Mouse (Mus musculus) brown adipose tissue, adult 24 weeks (tissue): ENCODE results near the gene 1110059E24Rik. TPM values are rescaled to one million over a fixed set of nuclear protein-coding genes. Genes with fewer than 3 reads are reported as not detected.

Experiments used
- H3K27ac ChIP-seq: fragments of 200-500 bp; replicated peaks from 2 replicates; pipeline ENCODE4 v1.5.1; 2012; ENCODE audit warnings: low read depth, mild to moderate bottlenecking, low read length
- H3K4me1 ChIP-seq: fragments of 200-500 bp; 2 replicates; pipeline ENCODE4 v1.6.1; 2012; ENCODE audit warnings: low read length, mixed read lengths; ENCODE audit not compliant: control insufficient read depth, insufficient read depth, insufficient read length
- H3K4me3 ChIP-seq: fragments of 200-500 bp; 2 replicates; pipeline ENCODE4 v1.5.1; 2012; ENCODE audit warnings: low read depth, mild to moderate bottlenecking, low read length, moderate library complexity; ENCODE audit not compliant: insufficient read depth
- polyA plus RNA-seq: library from polyadenylated mRNA; stranded (reverse); fragments of >200 nt; gene quantifications from 2 replicates; pipeline ENCODE4 v1.2.4, GENCODE M21; 2012; ENCODE audit not compliant: missing spikeins, insufficient read depth, insufficient read length

1110059E24Rik gene
- polyA plus RNA-seq, 1 experiment: 22.8 TPM

DNA sequence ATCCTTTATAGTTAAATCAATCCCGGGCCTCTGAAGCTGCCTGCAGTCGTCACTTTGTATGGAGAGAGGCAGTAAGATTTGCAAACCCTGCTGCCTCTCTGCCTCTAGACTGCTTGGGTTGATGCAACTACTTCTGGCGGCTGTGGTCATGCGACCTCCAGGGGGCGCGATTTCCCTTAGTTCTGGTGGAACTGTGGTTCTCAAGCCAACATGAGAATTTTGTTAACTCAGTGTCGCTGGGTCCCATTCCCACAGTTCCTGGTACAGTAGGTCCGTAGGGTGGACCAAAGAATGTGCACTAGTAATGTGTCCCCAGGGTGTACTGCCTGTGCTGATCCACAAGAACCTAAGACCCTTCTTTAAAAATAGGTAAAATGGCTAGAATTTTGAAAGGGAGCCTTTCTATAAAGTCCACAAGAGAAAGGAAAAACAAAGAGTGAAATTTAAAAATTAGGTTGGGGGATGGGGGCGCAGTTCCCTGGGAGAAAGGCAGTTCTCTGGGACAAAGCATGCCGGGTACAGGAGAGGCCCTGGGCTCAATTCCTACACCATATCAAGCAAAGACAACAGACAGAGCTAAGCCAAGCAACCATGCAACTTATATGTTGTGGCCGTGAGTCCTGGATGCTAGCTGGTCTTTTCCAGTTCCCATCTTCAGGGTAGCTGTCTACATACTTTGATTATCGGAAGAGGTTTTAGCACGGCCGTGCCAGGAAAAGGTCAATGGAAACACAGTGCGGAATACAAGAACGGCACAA, 81.4 kb downstream of the 1110059E24Rik start:
- Histone ChIP-seq H3K27ac (no peak overlapping the region), H3K4me3 (no peak overlapping the region), H3K4me1 (no peaks in the 10 kb centered on the region)

DNA sequence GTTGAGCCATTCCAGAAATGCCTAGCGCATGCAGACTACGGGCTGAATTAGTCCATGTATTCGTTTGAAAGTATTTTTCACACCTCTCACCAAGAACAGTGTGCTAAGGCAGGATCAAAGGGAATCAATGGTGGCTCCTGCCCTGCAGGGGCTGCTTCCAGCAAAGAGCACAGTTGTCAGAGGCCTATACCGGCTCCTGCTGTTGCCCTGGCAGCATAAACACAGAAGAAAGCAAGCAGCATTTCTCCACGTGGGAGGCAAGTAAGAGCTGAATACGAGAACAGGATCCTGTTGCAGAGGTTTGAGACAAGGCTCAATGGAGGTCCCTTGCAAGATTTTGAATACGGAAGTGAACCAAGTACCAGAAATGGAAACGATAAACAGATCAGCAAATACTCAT, 82.0 kb downstream of the 1110059E24Rik start:
- Histone ChIP-seq H3K27ac (no peak overlapping the region), H3K4me1 (no peaks in the 10 kb centered on the region), H3K4me3 (no peak overlapping the region)

DNA sequence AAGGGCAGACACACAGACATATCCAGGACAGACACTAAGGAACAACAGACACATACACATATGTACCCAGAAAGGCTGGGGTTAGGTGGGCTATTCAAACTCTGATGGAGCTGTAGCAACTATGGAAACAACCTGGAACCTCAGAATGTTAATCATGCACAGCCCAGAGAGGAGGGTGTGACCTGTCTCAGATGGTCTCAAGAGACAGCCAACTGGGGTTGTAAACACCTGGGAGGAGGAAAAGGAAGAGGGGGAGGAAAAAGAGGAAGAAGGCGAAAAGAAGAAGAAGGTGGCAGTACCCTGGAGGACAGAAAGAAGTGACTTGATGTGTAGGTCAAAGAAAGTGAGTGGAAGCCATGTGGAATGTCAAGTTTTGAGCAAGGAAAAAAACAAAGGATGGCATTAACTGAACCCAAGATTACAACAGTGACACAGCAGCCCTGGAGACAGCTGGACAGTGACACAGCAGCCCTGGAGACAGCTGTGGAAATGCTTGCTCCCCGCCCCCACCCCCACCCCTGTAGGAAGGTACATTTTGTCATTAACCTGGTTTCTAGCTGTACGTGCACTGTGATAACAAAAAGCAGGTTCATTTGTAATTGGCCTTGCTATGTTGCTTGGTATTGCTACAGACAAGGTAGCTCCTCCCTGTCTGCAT, 84.1 kb downstream of the 1110059E24Rik start:
- Histone ChIP-seq H3K27ac (no peak overlapping the region), H3K4me1 (no peaks in the 10 kb centered on the region), H3K4me3 (no peak overlapping the region)

DNA sequence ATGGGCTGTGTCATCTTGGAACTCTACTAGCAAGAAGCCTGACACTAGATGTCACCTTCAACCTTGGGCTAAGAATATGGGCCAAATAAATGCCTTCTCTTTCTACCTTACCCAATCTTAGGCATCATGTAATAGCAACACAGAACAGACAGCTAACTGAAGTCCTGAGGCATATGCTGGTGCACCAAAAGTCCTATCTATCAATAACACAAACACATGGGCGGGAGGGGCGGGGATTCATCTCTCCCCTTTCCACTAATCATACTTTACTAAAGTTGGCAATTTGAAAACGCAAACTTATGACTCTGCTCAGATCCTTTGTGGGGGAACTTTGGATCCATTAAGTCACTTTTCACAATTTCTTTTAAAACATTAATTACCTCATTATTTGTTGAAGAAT, 84.8 kb downstream of the 1110059E24Rik start:
- Histone ChIP-seq H3K4me1 (no peaks in the 10 kb centered on the region), H3K27ac (no peak overlapping the region)

DNA sequence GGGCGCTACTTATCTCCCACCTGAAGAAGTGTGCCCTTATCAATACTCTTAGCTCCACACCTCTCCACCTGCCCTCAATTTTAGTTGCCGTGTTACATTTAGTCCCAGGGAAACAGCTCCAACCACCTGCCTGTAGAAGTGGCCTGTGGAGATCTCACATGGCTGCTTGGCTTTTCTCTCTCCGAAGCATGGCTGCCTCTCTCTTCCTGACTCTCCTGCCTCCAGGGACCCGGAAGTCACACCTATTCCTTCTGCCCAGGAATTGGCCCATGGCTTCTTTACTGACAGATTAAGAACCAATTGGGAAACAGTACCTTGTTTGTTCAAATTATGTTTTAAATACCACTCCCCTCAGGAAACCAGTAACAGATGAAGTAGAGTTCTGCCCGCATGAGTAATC, 86.3 kb downstream of the 1110059E24Rik start:
- H3K4me1 ChIP-seq: peaks cover 4% of the 10 kb centered on the region; the same call in 1 of the 2 replicates
- no peak overlapping the region for H3K4me3 ChIP-seq
- H3K27ac ChIP-seq: no peak overlapping the region

More for the DNA sequence above, 84.8 kb downstream of the 1110059E24Rik start:
- H3K4me3 ChIP-seq: no peak overlapping the region

DNA sequence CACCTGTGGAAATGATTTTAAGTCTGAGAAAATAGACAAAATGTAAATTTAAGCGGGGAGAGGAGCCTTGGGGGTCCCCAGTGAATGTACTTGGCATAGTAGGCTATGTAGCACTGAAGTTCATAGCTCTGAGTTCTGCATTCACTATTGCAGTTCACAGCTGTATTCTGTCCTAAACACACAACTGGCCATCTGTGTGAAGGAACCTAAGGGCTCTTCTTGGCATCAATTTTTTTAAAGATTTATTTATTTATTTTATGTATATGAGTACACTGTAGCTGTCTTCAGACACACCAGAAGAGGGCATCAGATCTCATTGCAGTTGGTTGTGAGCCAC, 88.3 kb downstream of the 1110059E24Rik start:
- Histone ChIP-seq H3K4me3 (no peak overlapping the region), H3K27ac (no peak overlapping the region), H3K4me1 (peaks cover 4% of the 10 kb centered on the region; the same call in 1 of the 2 replicates)

DNA sequence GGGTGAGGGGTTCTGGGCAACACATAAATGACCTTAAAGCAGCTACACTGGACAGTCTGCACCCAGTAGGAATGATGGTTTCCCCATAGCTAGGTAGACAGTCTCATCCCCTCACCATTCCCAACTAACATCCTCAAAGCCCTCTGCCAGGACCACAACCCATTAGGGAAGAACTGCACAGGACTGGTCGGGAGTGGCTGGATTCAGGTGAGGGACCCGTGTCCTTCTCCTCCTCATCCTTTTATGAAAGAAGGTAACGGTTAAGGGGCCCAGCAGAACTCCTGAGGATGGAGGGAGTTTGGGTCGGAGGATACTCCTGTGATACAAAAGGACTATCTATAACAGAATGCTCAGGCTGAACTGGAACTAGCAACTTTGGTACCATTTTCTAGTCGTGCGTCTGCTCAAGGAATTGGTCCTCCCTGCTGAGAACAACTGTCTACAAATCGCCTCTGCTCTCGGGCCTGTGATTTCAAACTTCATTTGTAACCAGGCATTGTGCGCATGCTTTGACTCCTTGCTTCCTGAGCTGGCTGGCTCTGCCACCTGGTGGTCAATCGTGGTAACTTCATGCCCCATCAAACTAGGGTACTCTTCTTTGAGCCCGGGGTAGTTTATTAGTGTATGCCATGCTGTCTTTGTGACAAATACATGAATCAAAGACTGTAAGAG, 88.9 kb downstream of the 1110059E24Rik start:
- no peak overlapping the region for H3K27ac ChIP-seq
- peaks cover 4% of the 10 kb centered on the region; the same call in 1 of the 2 replicates for H3K4me1 ChIP-seq
- no peak overlapping the region for H3K4me3 ChIP-seq

DNA sequence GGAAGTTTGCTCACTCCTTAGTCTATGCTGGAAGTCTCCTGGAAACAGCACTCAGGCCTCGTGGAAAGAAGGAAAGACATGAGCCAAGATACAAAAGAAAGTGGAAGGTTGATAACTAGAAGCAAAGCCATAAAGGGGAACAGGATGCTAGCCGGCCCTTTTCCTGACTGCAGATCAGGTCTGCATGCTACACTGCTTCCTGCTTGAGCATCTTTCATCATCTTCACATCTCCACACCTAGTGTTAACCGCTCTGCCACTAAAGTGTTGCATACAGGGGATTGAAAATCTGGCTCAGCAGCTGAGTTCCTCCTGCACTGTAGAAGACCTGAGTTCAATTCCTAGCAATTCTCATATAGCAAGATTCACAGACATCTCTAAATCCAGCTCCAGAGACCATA, 89.8 kb downstream of the 1110059E24Rik start:
- Histone ChIP-seq H3K27ac (no peak overlapping the region), H3K4me1 (peaks cover 4% of the 10 kb centered on the region; the same call in 1 of the 2 replicates), H3K4me3 (no peak overlapping the region)

DNA sequence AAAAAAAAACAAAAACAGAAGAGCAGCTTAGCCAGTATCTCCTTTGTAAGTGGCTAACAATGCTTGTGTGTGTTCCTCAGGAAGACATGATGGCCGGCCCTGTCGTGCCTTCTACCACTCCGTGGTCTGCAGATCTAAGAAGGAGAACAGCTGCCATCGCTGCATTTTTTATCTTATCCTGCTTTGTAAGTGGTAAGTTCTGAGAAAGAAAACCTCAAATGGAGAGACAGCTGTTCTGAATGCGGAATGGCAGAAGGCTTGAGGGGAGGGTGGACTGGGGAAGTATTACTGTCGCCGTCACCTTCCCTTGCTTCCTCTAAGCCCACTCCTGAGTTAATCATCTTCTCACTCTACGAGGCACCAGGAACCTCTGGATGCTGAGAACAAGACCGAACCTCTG, 100.0 kb downstream of the 1110059E24Rik start:
- no peaks in the 10 kb centered on the region for H3K4me1 ChIP-seq
- H3K4me3 ChIP-seq: no peak overlapping the region
- no peak overlapping the region for H3K27ac ChIP-seq

DNA sequence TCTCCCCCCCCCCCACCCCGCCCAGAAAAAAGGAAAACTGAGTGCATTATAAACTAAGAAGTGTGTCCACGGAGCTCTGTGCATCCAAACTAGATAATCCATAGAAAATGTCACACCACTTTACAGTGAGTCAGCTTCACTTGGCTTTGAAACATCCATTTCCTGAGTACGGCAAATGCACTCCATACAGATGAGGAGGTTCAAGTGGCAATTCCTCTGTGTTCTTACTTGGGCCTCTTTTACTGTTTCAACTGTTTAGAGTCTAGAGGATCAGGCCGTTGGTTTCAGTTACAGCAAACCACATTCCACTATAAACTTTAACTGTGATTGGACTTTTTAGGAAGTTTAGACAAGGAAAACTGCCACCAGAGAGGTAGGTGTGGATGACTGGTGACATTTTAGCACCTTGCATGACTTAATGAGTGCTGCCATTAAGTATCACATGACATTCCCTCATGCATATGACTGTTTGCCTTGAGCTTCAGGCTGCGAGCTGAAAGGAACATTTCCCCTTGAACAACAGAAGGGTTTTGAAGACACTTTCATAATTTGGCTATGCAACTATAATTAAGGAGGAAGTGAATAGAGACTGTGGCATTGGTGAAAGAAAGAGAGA, 100.7 kb downstream of the 1110059E24Rik start:
- Histone ChIP-seq H3K4me1 (no peaks in the 10 kb centered on the region), H3K27ac (no peak overlapping the region), H3K4me3 (no peak overlapping the region)

DNA sequence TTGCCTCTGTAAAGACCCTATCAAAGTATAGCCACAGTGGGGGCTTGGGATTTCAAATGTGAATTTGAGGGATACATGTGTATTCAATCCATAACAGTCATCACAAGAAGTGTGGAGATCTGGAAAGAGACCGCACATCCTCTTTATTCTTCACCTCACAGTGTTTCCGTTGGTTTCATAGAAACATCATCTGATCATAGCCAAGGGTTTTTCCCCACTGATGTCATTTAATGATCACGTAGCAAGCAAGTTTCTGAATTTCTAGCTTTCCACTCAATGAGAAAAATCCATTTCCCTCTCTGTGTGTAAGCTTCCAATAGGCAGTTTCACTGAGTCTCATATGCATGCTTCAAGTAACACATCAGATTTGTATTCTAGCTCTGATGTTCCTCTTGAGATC, 103.1 kb downstream of the 1110059E24Rik start:
- Histone ChIP-seq H3K27ac (no peak overlapping the region), H3K4me3 (no peak overlapping the region), H3K4me1 (no peaks in the 10 kb centered on the region)

DNA sequence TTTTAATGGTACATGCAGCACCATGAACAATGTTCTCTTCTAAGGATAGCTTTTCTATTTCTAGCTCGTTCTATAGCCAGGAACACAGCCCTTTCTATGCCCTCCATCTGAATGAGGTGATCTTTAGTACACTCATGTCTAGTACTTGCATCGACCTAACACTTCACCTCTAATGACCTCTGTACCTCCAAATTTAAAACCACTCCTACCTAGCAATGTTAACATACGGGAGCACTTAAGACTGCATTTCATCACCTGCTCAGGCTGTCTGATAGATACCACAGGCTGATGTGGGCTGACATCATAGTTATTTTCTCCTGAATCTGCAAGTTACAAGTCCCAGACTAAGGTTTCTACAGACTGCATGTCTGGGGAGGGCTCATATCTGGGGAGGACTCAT, 103.8 kb downstream of the 1110059E24Rik start:
- H3K27ac ChIP-seq: no peak overlapping the region
- H3K4me1 ChIP-seq: no peaks in the 10 kb centered on the region
- no peak overlapping the region for H3K4me3 ChIP-seq

DNA sequence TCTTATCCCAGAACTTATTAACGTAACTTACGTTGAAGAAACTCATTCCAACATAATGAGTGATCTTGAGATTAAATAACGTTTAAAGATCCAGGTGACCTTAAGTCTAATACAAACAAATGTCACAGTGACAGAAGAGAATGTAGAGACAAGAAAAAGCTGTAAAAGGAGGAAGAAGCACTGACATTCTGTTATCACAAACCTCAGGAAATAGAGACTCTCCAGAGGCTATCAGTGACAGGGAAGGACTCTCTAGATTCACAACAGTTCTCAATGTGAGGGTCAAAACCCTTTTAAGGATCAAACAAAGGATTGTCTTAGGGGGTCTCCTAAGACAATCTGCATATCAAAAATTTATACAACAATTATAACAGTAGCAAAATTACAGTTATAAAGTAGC, 115.7 kb downstream of the 1110059E24Rik start:
- no peaks in the 10 kb centered on the region for H3K4me1 ChIP-seq
- H3K27ac ChIP-seq: no peak overlapping the region

More for the DNA sequence above, 115.7 kb downstream of the 1110059E24Rik start:
- no peak overlapping the region for H3K4me3 ChIP-seq
